Mouse (Mus musculus): ENCODE measurements at regions not wholly inside any gene's neighbourhood (a gene's known extent, or its start where the extent isn't known, plus 50 kb on each side); places are given as distances from the start of the nearest gene placed in this dataset.

DNA sequence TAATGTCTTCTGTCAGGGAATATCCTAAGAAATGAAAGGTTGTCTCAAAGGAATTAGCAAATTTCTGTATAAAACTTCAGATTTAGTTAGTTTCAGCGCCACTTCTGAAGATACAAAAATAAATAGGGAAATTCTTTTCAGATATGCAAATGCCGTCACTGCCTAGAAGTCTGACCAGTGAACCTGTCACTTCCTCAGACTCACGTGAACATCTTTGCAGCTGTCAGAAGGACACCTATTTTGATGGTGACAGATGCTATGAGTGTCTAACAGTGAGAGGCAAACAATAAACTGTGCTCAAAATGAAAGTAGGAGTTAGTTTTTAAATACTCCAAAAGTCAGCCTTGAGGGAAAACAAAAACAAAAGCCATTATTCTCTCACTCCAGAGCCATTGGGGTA is 57.5 kb upstream of the Igf1r start:
- DNase-seq (ENCODE audit: low read depth) = no peak

- DNase-seq (ENCODE audit: low read depth) = no peak
Observed at GRCm38 (mm10) chr7:67892917-67893316, 59.7 kb upstream of the Igf1r start.

DNA sequence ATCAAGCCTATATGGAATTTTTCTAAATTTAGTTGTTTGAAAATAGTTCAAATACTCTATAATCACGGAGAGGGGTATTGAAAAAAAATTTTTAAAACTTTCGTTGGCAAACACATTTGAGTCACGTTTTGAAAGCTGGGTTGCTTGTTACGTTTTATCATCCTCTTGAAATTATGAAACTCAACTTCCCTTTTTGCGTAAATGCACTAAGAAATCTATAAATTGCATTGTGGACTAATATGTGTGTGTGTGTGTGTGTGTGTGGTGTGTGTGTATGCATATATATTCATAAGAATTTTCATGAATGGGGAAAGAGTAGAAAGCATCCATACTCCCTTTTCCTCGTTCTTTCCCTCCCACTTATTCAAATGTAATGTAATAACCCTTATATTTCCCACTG is 69.6 kb upstream of the Igf1r start:
- no peak for DNase-seq (ENCODE audit: low read depth)

DNA sequence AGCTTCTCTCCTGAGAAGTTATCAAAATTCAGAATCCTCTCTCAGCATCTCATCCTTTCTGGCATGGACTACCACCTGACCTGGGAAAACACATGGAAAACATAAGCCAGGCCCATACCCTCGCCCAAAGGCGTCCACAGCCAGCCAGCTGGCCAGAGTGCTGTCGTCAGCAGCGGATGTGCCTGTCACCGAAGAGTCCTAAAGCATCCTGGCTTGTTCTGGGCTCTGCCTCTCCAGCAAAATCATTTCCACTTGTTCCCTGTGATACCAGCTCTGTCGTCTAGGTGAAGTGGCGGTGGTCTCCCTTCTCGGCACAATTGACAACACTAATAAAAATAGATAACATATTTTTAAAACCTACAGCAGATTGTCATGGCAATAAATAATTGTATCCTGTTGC is 70.0 kb upstream of the Igf1r start:
- no peak for DNase-seq (ENCODE audit: low read depth)

GRCm38 (mm10) chr7:67878226-67878625 is 74.4 kb upstream of the Igf1r start:
- DNase-seq (ENCODE audit: low read depth) = no peak

DNA sequence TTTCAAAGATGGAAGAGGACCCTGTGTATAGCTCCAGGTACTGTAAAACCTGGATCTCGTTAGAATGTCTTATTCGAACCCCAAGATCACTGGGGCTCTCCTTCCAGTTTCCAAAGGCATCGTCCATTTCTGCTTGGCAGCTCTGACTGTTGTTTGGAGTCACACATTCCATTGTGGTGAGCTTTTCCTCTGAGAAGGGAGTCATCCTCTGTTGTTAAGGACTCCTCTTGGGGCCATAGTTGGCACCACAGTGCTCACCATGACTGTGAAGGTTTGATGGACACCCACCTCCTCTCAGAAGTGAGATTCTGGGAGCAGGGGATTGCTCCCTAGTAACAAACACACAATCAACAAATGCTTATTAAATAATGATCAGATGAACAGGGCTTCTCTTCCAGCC is 75.0 kb upstream of the Igf1r start:
- no peak for DNase-seq (ENCODE audit: low read depth)

GRCm38 (mm10) chr7:67854080-67855022 is 94.8 kb upstream of the Synm start:
- DNase-seq (ENCODE audit: low read depth) = no peak

DNA sequence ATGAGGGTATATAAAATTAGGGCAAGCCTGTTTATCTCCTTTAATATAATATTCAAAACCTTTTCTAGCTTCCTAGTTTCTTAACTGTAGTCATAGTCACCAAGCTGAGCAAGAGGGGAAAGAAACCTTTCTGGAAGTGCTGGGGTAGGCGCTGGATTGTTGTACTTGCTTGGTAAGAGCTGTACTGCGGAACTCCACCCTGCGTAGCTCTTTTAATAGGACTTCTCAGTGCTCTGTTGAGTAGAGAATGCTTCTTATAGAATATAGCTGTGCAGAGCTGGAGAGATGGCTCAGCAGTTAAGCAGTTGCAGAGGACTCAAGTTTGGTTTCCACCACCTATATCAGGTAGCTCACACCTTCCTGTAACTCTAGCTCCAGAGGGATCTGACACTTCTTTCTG is 93.3 kb upstream of the Synm start:
- DNase-seq (ENCODE audit: low read depth) = no peak

DNA sequence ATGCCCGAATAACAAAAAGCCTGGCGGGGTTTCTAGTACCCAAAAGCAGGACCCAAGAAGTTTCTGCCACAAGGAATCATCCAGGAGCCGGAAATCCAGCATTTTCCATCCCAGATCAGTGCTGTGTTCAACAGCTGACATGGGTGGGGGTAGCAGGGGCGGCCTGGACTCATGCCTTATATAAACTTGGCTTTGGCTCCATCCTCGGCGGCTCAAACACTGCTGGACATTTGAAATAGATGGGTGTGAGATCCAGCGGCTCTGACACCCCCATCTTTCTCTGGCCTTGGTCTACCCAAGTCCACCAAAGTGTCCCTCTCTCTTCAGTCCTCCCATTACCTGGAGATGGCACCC is 89.9 kb upstream of the Synm start:
- DNase-seq (ENCODE audit: low read depth) = no peak

- DNase-seq (ENCODE audit: low read depth) = no peak
Observed at GRCm38 (mm10) chr7:67848589-67849508, 89.3 kb upstream of the Synm start.

GRCm38 (mm10) chr7:67846796-67847195 is 87.3 kb upstream of the Synm start:
- DNase-seq (ENCODE audit: low read depth) = no peak

GRCm38 (mm10) chr7:67836984-67837383 is 77.4 kb upstream of the Synm start:
- DNase-seq (ENCODE audit: low read depth) = no peak

GRCm38 (mm10) chr7:67836117-67836949 is 76.8 kb upstream of the Synm start:
- no peak for DNase-seq (ENCODE audit: low read depth)

- peak; percentile 2 for DNase-seq (ENCODE audit: low read depth)
Observed at GRCm38 (mm10) chr7:67831738-67832137, 72.2 kb upstream of the Synm start.

DNA sequence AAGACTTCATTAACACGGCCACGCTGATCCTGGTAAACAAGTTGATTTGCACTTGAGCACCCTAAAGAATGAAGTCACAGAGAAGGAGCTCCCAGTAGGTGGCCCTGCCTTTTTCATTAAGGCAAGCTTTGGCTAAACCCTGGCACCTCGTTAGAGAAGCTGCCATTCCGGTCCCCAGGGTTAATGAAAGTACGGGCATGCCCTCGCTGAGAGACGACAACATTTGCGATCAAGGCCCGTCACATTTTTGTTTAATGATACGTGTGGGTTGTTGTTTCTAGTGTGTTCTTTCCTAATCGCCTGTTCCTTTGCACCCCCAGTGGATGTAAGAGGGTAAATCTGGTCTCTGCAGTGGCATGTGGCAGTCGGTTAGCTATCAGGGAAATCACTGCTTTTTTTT is 67.8 kb upstream of the Synm start:
- no peak for DNase-seq (ENCODE audit: low read depth)

- no peak for DNase-seq (ENCODE audit: low read depth)
Observed at GRCm38 (mm10) chr7:67826936-67827335, 67.4 kb upstream of the Synm start.

DNA sequence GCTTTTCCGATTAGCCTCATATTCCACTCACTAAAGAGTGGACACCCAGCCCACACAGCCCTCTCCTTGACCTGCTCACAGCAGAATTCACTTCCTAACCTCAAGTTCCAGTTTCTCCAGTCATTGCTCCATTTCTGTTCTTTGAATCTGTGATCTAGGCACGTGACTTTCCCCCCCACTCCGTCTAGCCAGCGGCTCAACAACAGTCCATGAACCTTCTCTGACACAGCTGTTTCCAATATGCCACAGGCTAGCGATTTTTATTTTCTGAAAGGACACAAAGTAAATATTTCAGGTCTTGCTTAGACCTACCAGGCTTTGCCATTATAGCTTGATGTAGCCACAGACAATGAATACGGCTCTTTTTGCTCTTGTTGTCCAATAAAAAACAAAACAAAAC is 66.8 kb upstream of the Synm start:
- DNase-seq (ENCODE audit: low read depth) = no peak

GRCm38 (mm10) chr7:67825636-67826280 is 66.2 kb upstream of the Synm start:
- DNase-seq (ENCODE audit: low read depth) = no peak

GRCm38 (mm10) chr7:67823943-67824645 is 64.6 kb upstream of the Synm start:
- DNase-seq (ENCODE audit: low read depth) = no peak

- no peak for DNase-seq (ENCODE audit: low read depth)
Observed at GRCm38 (mm10) chr7:67819551-67819950, 60.0 kb upstream of the Synm start.

GRCm38 (mm10) chr7:67817556-67817955 is 58.0 kb upstream of the Synm start:
- DNase-seq (ENCODE audit: low read depth) = no peak
